Mouse (Mus musculus): Measurements from ENCODE around the gene Pttg1ip.

Pttg1ip gene

GRCm38 (mm10) chr10:77569481-77569880, 12.0 kb upstream of the Pttg1ip start:
- DNase-seq (ENCODE audit: low read depth, low spot score), result no peak

- DNase-seq (ENCODE audit: low read depth, low spot score), result no peak
These were observed 11.4 kb upstream of the Pttg1ip start for GRCm38 (mm10) chr10:77569973-77570658.

GRCm38 (mm10) chr10:77572225-77572624, 9.3 kb upstream of the Pttg1ip start:
- no peak for DNase-seq (ENCODE audit: low read depth, low spot score)

GRCm38 (mm10) chr10:77573162-77573561, 8.4 kb upstream of the Pttg1ip start:
- no peak for DNase-seq (ENCODE audit: low read depth, low spot score)

- no peak for DNase-seq (ENCODE audit: low read depth, low spot score)
These were observed 1.2 kb upstream of the Pttg1ip start for GRCm38 (mm10) chr10:77580027-77580920.

- no peak for DNase-seq (ENCODE audit: low read depth, low spot score)
These were observed 505 bp upstream of the Pttg1ip start for GRCm38 (mm10) chr10:77581023-77581407.

GRCm38 (mm10) chr10:77582285-77582618, 732 bp downstream of the Pttg1ip start:
- no peak for DNase-seq (ENCODE audit: low read depth, low spot score)

GRCm38 (mm10) chr10:77583795-77584422, 2.4 kb downstream of the Pttg1ip start:
- DNase-seq (ENCODE audit: low read depth, low spot score), result no peak

GRCm38 (mm10) chr10:77586637-77587036, 5.1 kb downstream of the Pttg1ip start:
- no peak for DNase-seq (ENCODE audit: low read depth, low spot score)

GRCm38 (mm10) chr10:77587091-77587775, 5.7 kb downstream of the Pttg1ip start:
- no peak for DNase-seq (ENCODE audit: low read depth, low spot score)

GRCm38 (mm10) chr10:77588036-77588435, 6.5 kb downstream of the Pttg1ip start:
- DNase-seq (ENCODE audit: low read depth, low spot score), result no peak

GRCm38 (mm10) chr10:77589117-77589516, 7.6 kb downstream of the Pttg1ip start:
- no peak for DNase-seq (ENCODE audit: low read depth, low spot score)

GRCm38 (mm10) chr10:77589749-77590148, 8.2 kb downstream of the Pttg1ip start:
- DNase-seq (ENCODE audit: low read depth, low spot score), result no peak

GRCm38 (mm10) chr10:77590812-77591211, 9.3 kb downstream of the Pttg1ip start:
- peak; percentile 54 for DNase-seq (ENCODE audit: low read depth, low spot score)

GRCm38 (mm10) chr10:77591546-77591945, 10.0 kb downstream of the Pttg1ip start:
- no peak for DNase-seq (ENCODE audit: low read depth, low spot score)

GRCm38 (mm10) chr10:77596060-77596459, 14.5 kb downstream of the Pttg1ip start:
- no peak for DNase-seq (ENCODE audit: low read depth, low spot score)

GRCm38 (mm10) chr10:77603021-77603420, 21.5 kb downstream of the Pttg1ip start:
- no peak for DNase-seq (ENCODE audit: low read depth, low spot score)

GRCm38 (mm10) chr10:77604111-77604510, 22.6 kb downstream of the Pttg1ip start:
- DNase-seq (ENCODE audit: low read depth, low spot score), result no peak

GRCm38 (mm10) chr10:77604958-77605357, 23.4 kb downstream of the Pttg1ip start:
- no peak for DNase-seq (ENCODE audit: low read depth, low spot score)

- DNase-seq (ENCODE audit: low read depth, low spot score), result no peak
These were observed 23.8 kb downstream of the Pttg1ip start for GRCm38 (mm10) chr10:77605368-77605767.

GRCm38 (mm10) chr10:77605908-77606826, 24.6 kb downstream of the Pttg1ip start, which contains the start of the genes Sumo3 and Gm49325:
Gene Sumo3 (plus strand): TSS chr10:77606097.
Gene Gm49325 (plus strand): TSS chr10:77606197.
- DNase-seq (ENCODE audit: low read depth, low spot score), result peak; percentile 85

Measured in retina, postnatal 7 days (tissue).